Mouse (Mus musculus): Measurements from ENCODE around the gene Krt84.

Gene Krt84

GRCm38 (mm10) chr15:101497181-101497580 is 35.4 kb downstream of the Krt84 start:
- no peak for DNase-seq (ENCODE audit: extremely low read depth, low read depth, low spot score)

- no peak for DNase-seq (ENCODE audit: extremely low read depth, low read depth, low spot score)
Measured at GRCm38 (mm10) chr15:101495266-101495665, 37.4 kb downstream of the Krt84 start.

GRCm38 (mm10) chr15:101494203-101494602 is 38.4 kb downstream of the Krt84 start:
- no peak for DNase-seq (ENCODE audit: extremely low read depth, low read depth, low spot score)

- no peak for DNase-seq (ENCODE audit: extremely low read depth, low read depth, low spot score)
Measured at GRCm38 (mm10) chr15:101493713-101494112, 38.9 kb downstream of the Krt84 start.

GRCm38 (mm10) chr15:101492718-101493117 is 39.9 kb downstream of the Krt84 start:
- no peak for DNase-seq (ENCODE audit: extremely low read depth, low read depth, low spot score)

GRCm38 (mm10) chr15:101491431-101491830 is 41.2 kb downstream of the Krt84 start, which contains the start of gene Krt83:
Gene Krt83, minus strand, starts transcription at chr15:101491512.
- no peak for DNase-seq (ENCODE audit: extremely low read depth, low read depth, low spot score)

GRCm38 (mm10) chr15:101485911-101486635 is 46.5 kb downstream of the Krt84 start:
- no peak for DNase-seq (ENCODE audit: extremely low read depth, low read depth, low spot score)

- DNase-seq (ENCODE audit: extremely low read depth, low read depth, low spot score), result no peak
Measured at GRCm38 (mm10) chr15:101484939-101485338, 47.7 kb downstream of the Krt84 start.

GRCm38 (mm10) chr15:101483646-101484045 is 49.0 kb downstream of the Krt84 start:
- DNase-seq (ENCODE audit: extremely low read depth, low read depth, low spot score), result no peak

GRCm38 (mm10) chr15:101482056-101482455 is 50.6 kb downstream of the Krt84 start:
- no peak for DNase-seq (ENCODE audit: extremely low read depth, low read depth, low spot score)

- DNase-seq (ENCODE audit: extremely low read depth, low read depth, low spot score), result no peak
Measured at GRCm38 (mm10) chr15:101479666-101480060, 53.0 kb downstream of the Krt84 start.

GRCm38 (mm10) chr15:101479007-101479665 is 53.5 kb downstream of the Krt84 start:
- no peak for DNase-seq (ENCODE audit: extremely low read depth, low read depth, low spot score)

Data from fat pad, adult 2 months (tissue).